Mouse (Mus musculus): ENCODE results near the gene Mrgpra2b.
"Not testable (repeated sequence)": the region's sequence is repeated elsewhere in the genome, so short reads cannot be mapped to it uniquely, and the experiment has no call there.

Gene Mrgpra2b

DNA sequence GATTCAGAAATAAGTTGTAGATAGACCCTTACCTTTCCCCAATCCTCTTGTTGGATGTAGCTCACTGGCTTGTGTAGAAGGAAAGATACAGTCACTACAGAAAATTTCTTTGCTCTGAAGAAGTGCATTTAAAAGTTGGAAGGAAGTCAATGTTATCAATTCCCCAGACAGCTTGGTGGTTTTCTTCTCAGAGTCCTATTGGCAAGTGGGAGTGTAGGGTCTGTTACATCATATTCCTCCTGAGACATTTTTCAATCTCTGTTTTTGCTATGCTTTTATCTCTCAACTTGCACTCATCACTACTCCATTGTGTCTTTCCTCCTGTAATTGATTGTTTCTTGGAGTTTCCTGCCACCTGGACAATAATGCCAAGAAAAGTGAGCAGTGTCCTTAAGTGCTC lies at the start of gene Mrgpra2b:
Gene Mrgpra2b (minus strand): TSS at position 101 of the 400 bp plus-strand sequence.
- DNase-seq = no peak

GRCm38 (mm10) chr7:47516379-47516778 lies 12.3 kb downstream of the Mrgpra2b start:
- no peak for DNase-seq

GRCm38 (mm10) chr7:47515050-47515449 lies 13.6 kb downstream of the Mrgpra2b start:
- DNase-seq = no peak

DNA sequence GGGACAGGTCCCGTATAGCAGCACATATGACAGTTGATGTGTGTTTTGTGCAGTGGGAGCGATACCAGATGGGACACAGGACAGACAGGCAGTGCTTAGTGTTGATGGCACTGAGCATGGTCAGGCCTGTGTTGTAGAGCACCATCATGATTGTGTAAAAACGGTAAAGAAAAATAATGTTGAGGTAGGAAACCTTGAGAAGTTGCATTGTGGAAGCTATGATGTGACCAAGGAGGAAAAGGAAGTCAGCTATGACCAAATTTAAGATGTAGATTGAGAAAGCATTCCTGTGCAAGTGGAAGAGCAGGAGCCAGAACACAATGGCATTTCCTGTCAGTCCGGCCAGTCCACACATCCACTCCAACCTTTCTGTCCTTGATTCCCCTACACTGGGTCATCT lies 25.7 kb downstream of the Mrgpra2b start:
- DNase-seq = no peak

- DNase-seq = not testable (repeated sequence)
Measured at GRCm38 (mm10) chr7:47491266-47491665, 37.4 kb downstream of the Mrgpra2b start.

GRCm38 (mm10) chr7:47489438-47489837 lies 39.2 kb downstream of the Mrgpra2b start:
- not testable (repeated sequence) for DNase-seq

DNA sequence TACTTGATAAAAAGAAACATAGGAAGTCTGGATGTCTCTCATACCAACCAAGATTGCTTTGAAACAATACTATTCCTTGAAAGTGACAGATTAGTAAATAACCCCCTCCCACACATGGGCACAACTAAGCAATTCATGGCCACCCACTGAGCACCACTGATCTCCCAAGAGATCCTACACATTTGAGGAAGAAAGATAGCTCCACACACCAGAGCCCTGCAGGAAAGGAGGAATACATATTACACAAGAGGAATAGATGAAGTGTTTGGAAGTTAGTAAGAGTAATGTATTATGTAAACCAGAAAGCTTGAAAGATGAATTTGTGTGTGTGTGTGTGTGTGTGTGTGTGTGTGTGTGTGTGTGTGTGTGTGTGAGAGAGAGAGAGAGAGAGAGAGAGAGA lies 45.5 kb downstream of the Mrgpra2b start:
- DNase-seq = not testable (repeated sequence)

DNA sequence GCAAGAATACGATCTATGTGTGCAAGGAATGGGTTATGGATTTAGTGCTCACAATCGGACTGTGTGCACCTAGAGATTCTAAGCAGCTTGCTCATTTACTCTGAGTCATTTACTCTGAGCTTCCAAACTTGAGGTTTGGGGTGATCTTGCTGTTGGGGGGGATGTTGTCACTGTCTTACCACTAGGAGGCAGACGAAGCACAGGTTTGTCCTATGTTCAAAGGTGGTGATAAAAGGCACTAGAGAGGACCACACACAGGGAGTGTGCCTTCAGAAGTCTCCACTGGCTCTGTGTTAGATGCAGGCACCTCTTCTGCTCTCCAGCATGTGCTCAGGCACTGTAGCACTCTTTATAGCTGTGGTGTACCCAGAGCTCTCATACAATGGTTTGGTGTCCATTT lies 54.8 kb downstream of the Mrgpra2b start:
- DNase-seq = not testable (repeated sequence)

DNA sequence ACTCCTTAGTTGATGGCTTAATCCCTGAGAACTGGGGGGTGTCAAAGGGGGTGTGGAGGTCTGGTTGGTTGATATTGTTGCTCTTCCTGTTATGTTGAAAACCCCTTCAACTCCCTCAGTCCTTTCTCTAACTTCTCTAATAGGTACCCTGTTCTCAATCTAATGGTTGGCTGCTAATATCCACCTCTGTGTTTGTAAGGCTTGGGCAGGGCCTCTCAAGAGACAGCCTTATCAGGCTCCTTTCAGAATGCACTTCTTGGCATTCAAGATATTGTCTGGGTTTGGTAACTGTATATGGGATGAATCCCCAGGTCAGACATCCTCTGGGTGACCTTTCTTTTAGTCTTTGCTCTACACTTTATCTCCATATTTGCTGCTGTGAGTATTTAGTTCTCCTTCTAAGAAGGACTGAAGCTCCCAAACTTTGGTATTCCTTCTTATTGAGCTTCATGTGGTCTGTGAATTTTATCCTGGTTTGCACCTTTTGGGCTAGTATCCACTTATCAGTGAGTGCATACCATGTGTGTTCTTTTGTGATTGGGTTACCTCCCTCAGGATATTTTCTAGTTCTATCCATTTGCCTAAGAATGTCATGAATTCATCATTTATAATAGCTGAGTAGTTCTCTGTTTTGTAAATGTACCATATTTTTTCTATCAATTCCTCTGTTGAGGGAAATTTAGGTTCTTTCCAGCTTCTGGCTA lies 63.2 kb downstream of the Mrgpra2b start:
- DNase-seq = not testable (repeated sequence)

DNA sequence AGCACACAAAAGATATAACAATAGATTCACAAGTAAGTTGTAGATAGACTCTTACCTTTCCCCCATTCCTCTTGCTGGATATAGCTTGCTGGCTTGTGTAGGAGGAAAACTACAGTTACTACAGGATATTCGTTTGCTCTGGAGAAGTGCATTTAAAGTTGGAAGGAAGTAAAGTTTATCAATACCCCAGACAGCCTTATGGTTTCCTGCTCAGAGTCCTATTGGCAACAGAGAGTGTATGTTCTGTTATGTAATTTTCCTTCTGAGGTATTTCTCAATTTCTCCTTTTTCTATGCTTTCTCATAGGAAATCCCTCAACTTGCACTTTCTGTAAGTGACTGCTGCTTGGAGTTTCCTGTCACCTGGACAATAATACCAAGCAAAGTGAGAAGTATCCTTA lies 76.6 kb downstream of the Mrgpra2b start, which contains the start of gene Mrgpra2a:
Gene Mrgpra2a (minus strand): TSS at position 125 of the 400 bp plus-strand sequence.
- not testable (repeated sequence) for DNase-seq

GRCm38 (mm10) chr7:47445729-47446128 lies 82.9 kb downstream of the Mrgpra2b start:
- DNase-seq = not testable (repeated sequence)

GRCm38 (mm10) chr7:47436463-47436862 lies 92.2 kb downstream of the Mrgpra2b start:
- DNase-seq = not testable (repeated sequence)

GRCm38 (mm10) chr7:47427815-47428508 lies 100.7 kb downstream of the Mrgpra2b start:
- not testable (repeated sequence) for DNase-seq
